Mouse (Mus musculus): ENCODE measurements around the gene Cdh26.

Gene Cdh26

GRCm38 (mm10) chr2:178430231-178430630 lies at the start of gene Cdh26:
TSS of gene Cdh26 (plus strand) at chr2:178430531.
- DNase-seq (ENCODE audit: low read depth, low spot score), result no peak

GRCm38 (mm10) chr2:178407053-178407815 lies 23.1 kb upstream of the Cdh26 start, which contains the start of gene Sycp2:
TSS of gene Sycp2 (minus strand) at chr2:178407685.
- DNase-seq (ENCODE audit: low read depth, low spot score), result no peak

- no peak for DNase-seq (ENCODE audit: low read depth, low spot score)
These were observed 21.3 kb upstream of the Cdh26 start for GRCm38 (mm10) chr2:178409024-178409423.

DNA sequence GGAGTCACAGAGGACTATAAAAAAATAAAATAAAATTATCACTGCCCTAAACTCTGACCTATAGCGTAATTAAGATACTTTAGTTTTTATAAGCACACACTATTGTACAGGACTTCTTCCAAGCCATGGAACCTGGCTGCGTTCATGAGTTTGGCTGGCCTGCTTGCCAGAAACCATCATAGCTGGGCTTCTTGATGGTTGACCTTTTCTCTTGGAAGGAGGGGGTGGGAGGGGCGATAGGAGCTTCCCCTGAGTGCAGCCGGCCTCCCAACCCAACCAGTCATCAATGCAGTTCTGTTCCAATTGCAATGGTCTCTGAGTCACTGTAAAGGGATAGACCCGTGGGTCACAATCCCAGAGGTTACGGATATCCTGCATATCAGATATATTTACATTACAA lies 20.0 kb upstream of the Cdh26 start:
- DNase-seq (ENCODE audit: low read depth, low spot score), result no peak

- DNase-seq (ENCODE audit: low read depth, low spot score), result no peak
These were observed 17.7 kb upstream of the Cdh26 start for GRCm38 (mm10) chr2:178412598-178412997.

DNA sequence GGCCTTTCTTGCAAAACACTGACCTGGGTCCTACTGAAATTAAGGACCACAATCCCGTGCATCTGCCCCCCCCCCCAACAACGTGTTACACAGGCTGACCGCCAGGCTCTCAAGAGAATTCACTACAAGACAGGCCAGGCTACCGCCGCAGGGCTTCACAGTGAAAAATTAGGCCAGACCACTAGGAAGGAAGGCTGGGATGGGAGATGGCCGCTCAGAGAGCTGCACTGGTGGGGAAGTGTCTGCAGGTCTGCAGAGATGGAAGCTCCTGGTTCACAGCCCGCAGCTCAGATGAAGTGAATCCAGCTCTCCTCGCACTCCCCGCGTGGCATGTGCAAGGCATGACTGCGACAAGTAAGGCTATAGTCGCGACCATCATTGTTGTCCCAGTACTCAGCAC lies 17.2 kb upstream of the Cdh26 start:
- no peak for DNase-seq (ENCODE audit: low read depth, low spot score)

GRCm38 (mm10) chr2:178413481-178414260 lies 16.7 kb upstream of the Cdh26 start:
- DNase-seq (ENCODE audit: low read depth, low spot score), result no peak

DNA sequence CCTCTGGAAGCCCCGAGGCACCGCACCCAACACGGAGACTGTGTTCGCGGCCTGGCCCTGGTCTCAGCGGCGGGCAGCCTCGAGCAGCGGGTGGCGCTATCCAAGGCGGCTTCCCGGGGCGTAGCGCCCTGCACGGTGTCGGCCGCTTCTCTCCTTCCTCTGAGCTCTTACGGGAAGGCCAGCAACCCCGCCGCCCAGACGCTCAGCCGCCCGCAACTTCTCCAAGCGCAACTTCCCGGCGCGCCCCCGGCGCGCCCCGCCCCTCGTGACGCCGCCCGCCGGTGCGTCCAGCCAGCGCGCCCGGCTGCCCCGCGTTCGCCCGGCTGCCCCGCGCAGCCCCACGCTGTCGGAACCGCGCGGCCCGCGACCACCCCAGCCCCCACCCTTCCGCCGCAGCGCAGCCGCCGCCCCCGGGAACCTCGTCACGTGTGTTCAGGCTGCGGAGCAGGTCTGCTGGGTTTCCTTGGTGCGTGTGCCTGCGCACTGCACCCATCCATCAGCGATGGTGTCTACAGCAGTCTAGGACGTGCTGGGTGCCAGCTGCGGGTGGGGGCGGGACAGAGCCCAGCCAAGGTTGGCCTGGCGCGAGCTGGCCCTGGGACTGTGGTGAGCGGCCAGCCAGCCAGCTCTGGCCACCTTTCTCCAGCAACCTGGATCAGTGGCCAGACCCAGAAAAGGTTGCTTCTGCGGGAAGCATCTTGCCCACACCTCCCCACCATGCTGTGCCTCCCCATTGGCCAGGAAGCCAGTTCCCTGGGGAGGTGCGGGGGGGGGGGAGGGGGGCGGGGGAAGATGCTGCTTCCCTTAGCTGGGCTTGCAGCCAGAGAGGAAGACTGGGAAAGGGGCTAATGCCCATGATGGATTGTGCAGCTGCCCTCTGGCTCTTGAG lies 15.8 kb upstream of the Cdh26 start, which contains the start of the genes Ppp1r3d and Fam217b:
TSS of gene Ppp1r3d (minus strand) at position 212 of the 889 bp plus-strand sequence.
TSS of gene Fam217b (plus strand) at position 264 of the 889 bp plus-strand sequence.
- DNase-seq (ENCODE audit: low read depth, low spot score), result no peak

- DNase-seq (ENCODE audit: low read depth, low spot score), result no peak
These were observed 15.2 kb upstream of the Cdh26 start for GRCm38 (mm10) chr2:178415150-178415448.

GRCm38 (mm10) chr2:178416427-178416826 lies 13.9 kb upstream of the Cdh26 start:
- DNase-seq (ENCODE audit: low read depth, low spot score), result no peak

DNA sequence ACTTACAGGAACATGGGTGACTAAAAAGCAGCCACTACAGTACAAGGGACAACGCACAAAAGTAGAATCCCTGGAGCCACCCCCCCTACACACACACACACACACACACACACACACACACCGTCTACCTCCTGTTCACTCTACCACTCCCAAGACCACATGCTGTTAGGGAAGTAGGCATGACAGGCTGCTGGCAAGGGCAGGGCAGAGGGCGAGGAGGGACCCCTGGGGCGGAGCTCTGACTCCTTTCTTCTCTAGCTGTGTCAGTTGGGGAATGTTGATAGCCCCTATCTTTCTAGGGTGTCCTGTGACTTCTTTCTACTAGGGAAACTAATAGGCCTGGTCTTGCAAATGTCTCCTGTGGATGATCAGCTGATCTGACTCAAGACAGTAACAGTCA lies 13.4 kb upstream of the Cdh26 start:
- DNase-seq (ENCODE audit: low read depth, low spot score), result no peak

DNA sequence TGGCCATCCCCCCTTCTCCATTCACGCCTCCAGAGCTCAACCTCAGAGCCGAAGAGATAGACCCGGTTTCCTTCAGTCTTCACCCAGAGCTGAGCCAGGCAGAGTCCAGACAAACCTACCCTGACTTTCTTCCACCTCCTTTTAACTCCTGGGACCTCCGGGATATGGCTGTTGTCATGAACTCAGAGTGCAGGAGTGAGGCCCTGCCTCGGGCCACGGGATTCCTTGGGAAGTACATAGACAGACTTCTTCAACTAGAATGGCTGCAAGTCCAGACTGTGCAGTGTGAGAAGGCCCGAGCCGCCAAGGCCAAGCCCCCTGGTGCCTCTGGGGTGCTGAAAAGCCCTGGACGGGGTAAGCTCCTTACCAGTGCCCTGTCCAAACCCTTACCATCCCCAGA lies 9.8 kb upstream of the Cdh26 start:
- DNase-seq (ENCODE audit: low read depth, low spot score), result no peak

GRCm38 (mm10) chr2:178421603-178422002 lies 8.7 kb upstream of the Cdh26 start:
- no peak for DNase-seq (ENCODE audit: low read depth, low spot score)

DNA sequence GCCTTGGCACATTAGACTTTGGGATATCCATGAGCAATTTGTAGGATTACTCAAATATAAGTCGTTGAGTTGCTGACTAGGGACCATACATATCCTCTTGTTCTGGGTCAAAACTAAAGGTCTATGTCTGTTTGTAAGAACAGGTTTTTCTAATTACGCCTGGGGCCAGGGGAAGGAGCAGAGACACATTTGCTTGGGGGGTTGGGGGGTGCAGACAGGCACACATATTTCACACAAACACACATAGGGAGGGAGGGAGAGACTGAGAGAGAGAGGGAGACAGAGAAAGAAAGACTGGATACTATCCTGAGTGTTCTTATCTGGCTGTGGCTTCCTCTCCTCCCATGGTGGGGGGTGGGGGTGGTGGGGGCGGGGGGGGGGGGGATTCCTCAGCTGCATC lies 8.1 kb upstream of the Cdh26 start:
- no peak for DNase-seq (ENCODE audit: low read depth, low spot score)

- DNase-seq (ENCODE audit: low read depth, low spot score), result no peak
These were observed 7.1 kb upstream of the Cdh26 start for GRCm38 (mm10) chr2:178423223-178423622.

DNA sequence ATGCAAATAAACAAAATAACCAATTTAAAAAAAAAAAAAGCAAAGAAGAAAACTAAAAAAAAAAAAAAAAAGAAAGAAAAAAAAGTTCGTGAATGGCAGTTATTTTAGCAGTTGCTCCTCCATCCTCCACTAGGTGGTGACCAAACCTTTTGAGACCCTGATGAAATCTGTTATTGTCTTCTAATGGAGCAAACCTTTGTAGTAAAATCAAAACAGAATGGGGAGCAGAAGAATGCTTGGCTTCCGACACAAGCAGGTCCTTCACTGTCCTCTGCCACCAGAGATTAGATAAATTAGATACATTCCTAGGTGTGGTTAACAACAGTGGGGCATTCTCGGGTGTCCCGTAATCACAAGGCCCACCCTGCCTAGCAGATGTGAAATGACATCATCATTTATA lies 4.1 kb upstream of the Cdh26 start:
- DNase-seq (ENCODE audit: low read depth, low spot score), result no peak

- DNase-seq (ENCODE audit: low read depth, low spot score), result no peak
These were observed 3.1 kb upstream of the Cdh26 start for GRCm38 (mm10) chr2:178427181-178427580.

DNA sequence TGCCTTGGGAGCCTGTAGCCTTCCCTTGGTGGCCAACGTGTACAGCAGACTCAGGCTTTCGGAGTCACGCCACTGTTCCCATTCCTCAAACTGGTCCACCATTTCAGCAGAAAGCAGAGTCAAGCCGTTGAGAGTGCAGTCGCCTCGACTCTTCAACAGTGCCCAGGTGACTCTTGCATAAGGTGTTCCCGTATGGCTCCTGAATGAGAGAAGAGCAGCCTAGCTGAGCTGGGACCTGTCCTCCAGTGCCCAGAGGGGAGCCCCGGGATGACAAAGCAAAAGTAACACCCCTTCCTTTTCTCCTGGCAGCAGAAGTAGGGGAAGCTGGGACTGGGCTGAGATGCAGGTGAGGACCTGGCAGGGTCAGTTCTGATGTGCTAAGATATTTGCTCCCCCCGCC lies 2.1 kb upstream of the Cdh26 start:
- DNase-seq (ENCODE audit: low read depth, low spot score), result no peak

- DNase-seq (ENCODE audit: low read depth, low spot score), result no peak
These were observed 1.7 kb upstream of the Cdh26 start for GRCm38 (mm10) chr2:178428676-178429075.

DNA sequence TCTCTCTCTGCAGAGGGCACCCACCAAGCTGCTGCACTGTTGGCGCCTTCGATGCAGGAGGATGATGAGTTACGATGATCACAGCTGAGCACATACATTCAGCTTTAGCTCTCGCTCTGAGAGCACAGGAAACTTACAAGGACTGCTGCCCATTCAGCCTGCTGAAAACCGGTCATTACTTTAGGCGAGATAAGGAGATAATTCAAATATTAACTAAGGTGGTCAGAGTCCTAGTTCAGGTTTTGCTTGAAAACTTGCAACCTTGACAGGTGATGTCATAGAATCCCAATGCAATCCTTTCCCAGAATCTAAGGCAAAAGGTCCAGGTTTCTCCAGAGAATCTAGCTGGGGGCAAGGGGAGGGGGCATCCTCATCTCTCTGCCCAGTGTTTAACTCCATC lies 905 bp upstream of the Cdh26 start:
- DNase-seq (ENCODE audit: low read depth, low spot score), result no peak

GRCm38 (mm10) chr2:178433495-178433894 lies 3.2 kb downstream of the Cdh26 start:
- no peak for DNase-seq (ENCODE audit: low read depth, low spot score)

DNA sequence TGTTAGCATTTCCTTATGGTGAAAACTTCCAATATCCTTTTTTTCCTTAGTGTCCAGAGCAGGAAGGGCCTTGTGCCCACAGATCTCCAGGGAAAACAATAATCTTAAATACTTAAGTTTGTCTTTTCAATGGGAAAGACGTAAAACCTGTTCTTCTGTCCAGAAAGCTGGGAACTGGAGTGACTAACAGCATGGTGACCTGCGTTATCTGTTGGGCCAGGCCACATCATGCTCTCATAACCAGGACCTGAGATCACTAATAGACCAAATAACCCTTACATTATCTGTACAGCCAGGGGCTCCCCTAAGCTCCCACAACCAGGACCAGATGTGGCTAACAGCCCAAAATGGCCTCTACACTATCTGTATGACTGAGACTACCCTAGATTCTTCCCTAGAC lies 3.6 kb downstream of the Cdh26 start:
- DNase-seq (ENCODE audit: low read depth, low spot score), result no peak
